Mouse (Mus musculus) layer of hippocampus, adult 8-10 months (tissue): ENCODE data around the gene Stat1. TPM values are rescaled to one million over a fixed set of nuclear protein-coding genes. Genes with fewer than 3 reads are reported as not detected.

Source experiments
- DNase-seq, 2 experiments: peaks; one replicate each; pipeline ENCODE4 v3.0.0; 2022; ENCODE audit warnings: low spot score in 2 of 2
- total RNA-seq, 4 experiments: library from RNA; stranded (reverse); gene quantifications; 2 replicates each; pipeline ENCODE4 v1.2.4; 2022

Stat1 gene
- total RNA-seq, 4 experiments from 2014 or later = 22.8 to 33.8 (median 28.1) TPM

DNA sequence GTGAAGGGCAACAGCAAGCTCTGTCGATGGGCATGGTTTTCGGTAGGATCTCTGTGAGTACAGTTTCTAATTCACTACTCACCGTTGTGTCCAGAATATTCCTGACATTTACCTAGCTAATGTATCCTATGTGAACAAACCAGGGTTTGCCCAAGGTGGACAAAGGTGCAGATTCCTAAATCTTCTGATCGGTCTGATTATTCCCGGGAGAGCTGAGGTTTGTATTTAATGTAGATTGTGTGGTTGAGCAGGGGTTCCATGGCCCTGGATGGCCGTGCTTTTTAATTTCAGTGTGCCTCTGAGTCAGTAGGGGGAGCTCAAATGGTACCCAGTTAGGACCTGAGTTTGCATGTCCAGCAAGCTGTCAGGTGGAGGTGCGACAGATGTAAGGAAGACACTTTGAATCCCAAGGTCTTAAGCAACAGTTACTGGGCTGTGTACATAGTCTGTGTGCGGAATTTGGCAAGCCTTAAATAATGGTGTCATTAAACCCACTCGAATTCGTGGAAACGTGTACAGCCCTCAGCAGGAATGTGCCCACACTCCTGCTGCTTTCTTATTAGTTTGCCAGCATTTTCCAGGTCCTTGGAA is 12.6 kb downstream of the Stat1 start:
- DNase-seq = no peak

DNA sequence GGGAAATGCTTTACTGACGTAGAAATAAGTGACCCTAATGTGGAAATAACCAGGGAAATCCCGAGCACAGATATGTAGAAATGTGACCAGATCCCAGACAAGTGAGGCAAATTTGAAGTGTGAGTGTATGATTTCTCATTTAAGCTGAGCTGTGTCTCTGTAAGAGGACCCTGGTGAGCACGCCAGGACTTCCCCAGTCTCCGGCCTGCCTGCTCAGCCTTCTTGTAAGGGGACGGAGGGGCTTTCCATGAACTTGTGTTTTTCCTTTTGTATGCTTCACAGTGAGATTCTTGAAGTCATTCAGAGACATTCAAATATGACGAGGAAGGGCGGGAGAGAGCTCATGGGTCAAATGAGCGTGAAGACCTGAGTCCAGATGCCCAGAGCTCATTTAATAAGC is 14.0 kb downstream of the Stat1 start:
- no peak for DNase-seq

DNA sequence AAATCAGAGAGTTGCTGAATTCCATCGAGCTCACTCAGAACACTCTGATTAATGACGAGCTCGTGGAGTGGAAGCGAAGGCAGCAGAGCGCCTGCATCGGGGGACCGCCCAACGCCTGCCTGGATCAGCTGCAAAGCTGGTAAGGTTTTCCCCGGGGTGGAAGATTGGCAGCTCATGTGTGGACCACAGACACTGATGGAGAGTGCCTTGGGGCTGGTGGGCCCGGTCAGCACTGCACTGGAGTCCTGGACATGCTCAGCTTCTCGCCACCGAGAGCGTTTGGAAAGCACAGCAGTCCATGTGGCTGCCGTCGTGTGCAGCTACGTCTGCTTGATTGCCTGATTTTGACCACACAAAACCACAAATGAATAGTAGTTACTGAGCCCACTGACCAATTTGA is 18.1 kb downstream of the Stat1 start:
- no peak for DNase-seq

DNA sequence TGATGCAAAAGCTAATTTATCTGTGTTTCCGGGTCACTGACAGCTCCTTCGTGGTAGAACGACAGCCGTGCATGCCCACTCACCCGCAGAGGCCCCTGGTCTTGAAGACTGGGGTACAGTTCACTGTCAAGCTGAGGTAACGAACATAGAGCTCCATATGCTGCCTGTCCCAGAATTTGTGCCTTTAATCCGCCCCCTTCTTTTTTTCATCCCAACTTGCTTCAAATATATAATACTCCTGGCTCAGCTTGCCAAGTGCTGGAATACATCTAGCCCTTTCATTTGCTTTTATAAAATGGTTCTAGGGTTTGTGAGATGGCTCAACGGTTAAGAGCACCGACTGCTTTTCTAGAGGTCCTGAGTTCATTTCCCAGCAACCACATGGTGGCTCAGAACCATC is 21.3 kb downstream of the Stat1 start:
- DNase-seq = no peak

DNA sequence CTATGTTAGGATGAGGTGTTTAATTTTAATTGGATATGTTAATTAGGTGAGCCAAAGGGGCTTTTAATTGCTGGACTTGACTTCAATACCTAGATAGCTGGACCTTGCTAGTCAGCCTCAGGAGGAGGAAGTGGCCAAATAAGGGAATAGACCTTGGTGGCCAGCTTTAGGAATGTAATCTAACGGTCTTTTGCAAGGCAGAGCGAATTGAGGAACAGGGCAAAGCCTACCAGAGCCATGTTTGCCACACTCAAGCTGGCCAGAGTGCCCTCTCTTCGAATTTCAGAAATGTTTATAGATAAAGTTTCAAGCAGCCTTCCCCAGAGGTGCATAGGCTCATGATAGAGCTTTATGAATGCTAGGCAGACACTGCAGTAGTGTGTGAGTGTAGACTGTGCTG is 22.2 kb downstream of the Stat1 start:
- DNase-seq = no peak

DNA sequence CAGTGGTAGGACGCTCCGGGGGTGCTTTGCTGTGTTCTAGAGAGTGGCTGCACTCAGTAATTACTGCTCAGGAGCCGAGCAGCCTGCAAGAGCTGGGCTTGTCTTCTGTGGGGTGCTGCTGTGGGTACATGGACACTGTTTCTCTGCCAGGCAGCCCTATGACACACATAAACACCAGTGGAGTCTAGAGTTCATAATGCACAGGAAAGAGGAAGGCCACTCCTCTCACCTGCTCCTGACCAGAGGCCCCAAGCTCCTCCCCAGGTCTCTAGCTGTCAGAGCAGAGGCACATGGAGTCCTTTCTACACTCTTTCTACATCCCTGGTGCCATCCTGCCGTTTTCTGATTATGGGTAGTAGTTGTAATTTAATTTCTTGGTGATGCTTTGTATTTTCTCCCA is 22.9 kb downstream of the Stat1 start:
- no peak for DNase-seq

DNA sequence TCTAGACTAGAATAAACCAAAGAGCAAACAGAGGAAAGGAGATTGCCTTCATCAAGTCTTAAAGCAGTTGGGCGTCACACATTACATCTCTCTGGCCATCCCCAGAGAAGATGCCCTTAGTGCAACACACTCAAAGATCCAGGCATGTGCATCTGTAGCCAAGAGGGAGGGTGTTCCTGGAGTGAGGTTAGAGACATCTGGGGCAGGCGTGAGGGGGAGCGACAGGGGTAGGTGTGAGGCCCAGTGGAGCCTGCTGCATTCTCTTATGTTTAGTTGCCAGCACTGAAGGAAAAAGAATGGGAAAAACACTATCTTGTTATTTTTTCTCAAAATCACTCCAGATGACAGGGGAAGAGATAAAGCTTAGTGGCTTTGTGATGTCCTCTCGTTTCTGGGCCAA is 24.0 kb downstream of the Stat1 start:
- no peak for DNase-seq

DNA sequence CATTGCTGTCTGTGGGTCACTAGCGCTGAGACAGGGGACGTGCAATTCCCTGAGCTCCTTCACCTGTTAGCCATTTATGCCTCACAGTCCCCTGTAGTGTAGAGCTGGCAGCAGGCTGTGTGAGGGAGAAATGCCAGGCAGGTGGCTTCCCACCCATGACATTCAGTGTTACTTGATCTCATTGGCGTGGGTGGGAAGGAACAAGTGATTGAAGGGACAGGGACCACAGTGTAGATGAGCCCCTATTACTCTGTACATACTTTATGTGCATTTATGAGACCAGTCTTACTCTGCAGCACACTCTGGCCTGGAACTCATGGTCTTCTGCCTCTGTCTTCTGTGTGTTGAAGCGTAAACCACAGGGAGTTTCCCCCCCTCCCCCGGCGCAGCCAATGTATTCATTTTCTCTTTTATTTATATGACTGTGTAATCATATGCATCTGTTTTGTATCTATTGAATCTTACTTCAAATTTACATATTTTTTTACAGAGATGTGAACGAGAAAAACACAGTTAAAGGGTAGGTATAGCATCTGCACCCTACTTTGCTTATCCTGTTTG is 24.4 kb downstream of the Stat1 start:
- DNase-seq = no peak

DNA sequence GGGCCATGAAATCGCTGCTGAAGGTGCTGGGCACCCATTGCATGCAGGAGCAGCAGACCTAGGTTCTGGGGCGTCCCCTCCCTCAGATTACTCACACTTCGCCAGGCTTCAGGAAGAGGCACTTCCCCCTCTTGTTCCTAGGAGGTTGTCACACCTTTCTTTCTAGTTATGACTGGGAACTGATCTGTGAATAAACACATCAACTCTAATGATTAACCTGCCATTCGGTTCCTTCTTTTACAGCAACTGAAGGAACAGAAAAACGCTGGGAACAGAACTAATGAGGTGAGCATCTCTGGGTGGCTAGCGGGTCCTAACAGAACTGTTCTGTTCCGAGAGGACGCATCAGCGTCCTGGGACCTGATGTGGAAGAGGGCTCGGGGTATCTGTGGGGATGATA is 25.7 kb downstream of the Stat1 start:
- DNase-seq = no peak

DNA sequence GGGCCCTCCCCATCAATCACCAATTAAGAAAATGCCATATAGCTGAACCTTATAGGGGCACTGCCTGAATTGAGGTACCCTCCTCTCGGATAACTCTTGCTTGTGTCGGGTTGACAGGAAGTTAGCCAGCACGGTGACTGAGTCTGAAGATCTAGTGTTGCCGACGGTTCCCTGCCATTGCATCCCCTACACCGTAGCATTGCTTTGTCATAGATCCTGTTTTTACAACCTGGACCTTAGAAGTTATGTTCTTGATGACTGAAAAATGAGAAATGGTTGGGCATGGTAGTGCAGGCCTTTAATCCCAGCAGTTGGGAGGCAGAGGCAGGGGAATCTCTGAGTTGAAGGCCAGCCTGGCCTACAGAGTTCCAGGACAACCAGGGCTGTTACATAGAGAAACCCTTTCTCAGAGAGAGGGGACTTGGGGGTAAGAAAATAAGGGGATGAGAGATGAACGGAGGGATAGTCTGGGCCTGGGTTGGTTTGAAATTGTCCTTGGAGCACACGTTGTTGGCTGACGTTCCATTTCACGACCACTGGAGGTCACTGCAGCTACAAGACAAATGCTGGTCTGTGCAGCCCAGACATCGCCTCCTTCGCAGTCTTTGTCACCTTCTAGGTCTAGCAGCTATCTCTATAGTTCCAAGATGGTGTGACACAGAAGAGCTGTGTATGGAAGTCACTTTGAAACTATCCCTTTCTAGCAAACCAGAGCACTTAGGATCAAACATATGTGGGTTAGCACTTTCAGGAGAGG is 27.2 kb downstream of the Stat1 start:
- DNase-seq = no peak

DNA sequence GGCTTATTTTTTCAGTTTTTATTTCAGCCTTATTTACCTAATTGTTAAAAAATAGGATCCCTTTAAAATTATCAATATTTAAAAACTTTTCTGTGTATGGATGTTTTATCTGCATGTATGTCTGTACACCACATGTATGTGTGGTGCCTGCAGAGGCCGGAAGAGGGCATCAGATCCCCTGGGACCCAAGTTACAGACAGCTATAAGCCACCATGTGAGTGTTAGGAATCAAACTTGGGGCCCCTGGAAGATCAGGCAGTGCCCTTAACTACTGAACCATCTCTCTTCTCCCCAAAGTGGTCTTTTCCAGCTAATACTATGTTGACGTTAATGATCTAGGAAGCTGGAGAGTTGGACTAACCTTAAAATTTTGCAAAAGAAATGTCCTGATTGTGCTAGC is 28.2 kb downstream of the Stat1 start:
- DNase-seq = no peak

DNA sequence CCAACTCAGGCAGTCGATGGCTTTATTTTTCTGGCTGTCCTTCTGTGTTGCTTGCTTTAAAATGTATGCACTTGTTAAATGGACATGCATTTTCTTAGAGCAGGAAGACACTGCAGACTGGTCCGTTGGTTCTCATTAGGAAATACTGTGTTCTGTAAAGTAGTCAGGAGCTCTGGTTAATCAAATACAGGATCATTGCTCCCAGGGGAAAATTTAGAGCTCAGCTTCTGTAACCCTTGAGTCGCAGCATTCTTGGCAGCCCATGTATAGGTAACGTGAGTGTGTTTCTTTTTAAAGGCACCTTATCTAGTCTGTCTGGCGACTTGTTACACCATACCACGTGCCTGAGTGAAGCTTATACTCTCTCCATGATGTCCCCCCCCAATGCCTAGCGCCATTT is 28.9 kb downstream of the Stat1 start:
- DNase-seq = no peak

DNA sequence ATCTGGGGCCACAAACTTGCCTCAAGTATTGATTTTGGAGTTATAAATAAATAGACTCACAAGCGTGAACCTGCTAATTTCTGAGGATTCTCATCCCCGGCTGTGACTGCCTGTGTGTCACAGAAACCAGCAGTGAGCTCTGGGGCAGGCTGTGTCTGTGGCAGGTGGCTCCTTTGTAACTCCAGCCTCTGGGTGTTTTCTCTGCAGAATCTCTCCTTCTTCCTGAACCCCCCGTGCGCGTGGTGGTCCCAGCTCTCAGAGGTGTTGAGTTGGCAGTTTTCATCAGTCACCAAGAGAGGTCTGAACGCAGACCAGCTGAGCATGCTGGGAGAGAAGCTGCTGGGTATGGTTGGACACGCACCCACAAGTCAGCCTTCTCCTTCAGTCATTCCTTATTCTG is 29.5 kb downstream of the Stat1 start:
- no peak for DNase-seq

DNA sequence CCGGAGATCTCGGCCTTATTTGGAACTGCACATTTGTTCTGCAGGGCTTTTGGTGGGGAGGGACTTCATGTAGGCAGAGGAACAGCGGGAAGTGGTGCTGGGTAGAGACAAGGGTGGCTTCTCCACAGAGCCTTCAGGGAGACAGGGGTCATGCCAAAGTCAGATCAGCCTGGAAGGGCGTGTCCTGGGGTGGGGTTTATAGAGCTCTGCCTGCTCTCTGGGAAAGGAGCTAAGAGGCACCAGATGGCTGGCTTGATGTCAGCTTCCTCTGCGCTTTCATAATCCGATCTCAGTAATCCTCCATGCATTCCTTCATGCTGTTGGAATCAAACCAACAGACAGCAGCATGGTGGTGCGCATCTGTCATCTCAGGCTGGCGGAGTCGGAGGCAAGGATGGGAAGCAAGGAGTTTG is 30.7 kb downstream of the Stat1 start:
- peak; percentile 77 to 79 for DNase-seq

DNA sequence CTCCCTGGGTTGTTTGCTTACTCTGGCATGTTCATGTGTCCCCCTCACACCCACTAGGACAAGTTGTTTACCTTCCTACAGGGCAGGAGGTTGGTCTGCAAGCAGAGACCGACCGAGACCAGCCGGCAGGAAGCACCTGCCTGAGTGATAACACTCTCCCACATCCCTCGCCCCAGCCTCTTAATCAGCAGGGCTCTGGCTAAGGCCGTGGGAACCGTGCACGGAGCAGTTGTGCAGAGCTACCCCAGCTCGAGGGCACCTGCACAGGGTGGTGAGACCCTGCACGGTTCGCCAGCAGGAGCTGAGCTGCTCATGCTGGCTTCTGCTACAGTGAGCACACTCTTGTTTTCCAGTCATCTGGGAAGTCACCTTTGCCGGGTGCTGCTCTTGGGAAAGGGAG is 31.4 kb downstream of the Stat1 start:
- DNase-seq = no peak

DNA sequence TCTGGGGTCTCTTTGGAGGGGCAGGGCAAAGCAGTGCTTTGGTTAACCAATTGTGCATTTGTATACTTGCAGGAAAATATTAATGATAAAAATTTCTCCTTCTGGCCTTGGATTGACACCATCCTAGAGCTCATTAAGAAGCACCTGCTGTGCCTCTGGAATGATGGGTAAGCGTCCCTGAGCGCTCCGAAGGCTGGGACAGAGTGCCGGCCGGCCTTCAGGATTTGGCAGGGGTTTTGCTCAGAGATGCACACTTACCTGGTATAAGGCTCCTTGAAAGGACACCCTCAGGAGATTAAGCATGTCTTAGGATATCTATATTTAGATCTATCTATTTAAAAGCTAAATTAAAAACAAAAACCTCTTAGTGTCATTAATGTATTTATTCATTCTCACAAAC is 31.9 kb downstream of the Stat1 start:
- no peak for DNase-seq

DNA sequence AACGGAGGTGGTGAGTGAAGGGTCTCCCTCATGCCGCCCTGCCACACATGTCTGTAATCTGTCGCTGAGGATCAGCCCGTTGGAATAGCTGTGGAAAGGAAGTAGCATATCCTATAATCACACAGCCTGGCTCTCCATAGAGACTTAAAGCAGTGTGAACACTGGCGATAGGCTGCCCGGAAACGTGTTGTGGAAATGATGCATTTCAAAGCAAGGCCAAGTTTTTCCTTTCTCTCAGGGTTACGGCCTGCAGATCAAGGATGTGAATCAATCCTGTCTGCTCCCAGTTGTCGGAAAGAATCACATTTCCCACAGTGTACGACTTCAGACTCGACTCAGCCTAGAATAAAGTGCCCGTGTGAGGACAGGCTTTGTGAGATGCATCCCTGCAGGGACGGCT is 33.1 kb downstream of the Stat1 start:
- no peak for DNase-seq

DNA sequence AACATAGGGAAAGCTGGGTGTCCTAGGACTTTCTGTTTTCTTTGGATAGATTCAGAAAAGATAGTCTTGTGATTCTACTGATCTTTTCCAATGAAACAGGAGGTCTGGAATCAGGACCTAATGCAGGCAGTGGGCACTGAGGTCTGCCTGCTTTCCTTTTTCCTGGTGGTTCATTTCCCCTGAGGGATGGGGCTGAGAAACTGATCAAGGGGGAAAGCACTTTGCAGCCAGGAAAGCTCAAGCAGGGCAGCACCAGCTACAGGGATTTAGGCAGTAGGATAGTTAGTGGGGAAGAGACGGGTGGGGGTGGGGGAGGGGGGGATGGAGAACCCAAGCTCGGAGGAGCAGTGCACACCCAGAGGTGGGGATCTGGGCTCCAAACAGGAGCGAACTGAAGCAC is 33.7 kb downstream of the Stat1 start:
- no peak for DNase-seq

DNA sequence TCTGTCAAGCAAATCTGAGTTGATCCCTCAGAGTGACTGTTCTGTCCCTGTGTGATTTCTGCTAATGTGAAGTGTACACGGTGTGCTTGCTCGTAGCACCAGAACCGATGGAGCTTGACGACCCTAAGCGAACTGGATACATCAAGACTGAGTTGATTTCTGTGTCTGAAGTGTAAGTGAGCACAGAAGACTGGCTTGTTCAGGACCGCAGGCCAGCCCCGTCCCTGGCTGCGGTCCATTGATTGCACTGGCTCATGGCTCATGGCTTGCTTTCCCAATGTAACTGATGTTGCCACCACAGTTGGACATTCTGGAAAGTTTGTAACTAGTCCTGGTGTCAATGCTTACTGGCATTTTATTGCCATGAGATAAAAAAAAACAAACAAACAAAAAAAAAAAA is 35.6 kb downstream of the Stat1 start:
- no peak for DNase-seq

DNA sequence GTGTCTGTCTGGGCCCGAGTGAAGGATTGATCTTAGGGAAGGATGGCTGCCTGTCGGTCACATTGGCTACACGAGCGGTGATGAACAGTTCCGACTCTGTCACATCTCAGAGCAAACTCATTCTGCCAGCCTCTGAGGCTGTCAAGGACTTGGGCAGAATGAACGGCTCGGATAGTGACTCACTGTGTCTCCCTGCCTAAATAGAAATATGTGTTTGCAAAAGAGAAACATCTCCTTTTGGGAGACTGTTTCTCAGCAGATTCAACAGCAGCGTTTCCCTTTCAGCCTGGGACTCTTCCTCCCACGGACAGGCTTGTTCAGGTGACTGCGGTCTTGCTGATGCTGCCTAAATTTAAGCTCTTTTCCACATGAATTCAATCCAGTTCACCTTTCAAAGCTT is 37.1 kb downstream of the Stat1 start:
- DNase-seq = no peak

DNA sequence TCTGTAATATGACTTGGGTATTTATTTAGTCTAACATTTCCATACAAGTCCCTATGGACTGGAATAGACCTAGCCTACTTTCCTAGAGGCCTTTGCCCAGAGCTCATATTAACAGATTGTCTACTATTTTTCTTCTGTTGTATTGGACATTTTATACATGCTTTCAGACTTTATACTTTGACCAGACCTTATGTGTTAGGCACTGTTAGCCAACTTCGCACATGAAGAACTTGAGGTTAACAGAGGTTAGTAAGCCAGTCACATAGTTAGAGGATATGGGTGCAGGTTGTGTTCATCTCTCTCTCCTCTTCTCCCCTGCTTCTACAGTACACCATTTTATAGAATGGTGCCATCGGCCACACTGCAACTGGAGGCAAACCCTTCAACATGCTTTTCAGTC is 38.8 kb downstream of the Stat1 start:
- no peak for DNase-seq

DNA sequence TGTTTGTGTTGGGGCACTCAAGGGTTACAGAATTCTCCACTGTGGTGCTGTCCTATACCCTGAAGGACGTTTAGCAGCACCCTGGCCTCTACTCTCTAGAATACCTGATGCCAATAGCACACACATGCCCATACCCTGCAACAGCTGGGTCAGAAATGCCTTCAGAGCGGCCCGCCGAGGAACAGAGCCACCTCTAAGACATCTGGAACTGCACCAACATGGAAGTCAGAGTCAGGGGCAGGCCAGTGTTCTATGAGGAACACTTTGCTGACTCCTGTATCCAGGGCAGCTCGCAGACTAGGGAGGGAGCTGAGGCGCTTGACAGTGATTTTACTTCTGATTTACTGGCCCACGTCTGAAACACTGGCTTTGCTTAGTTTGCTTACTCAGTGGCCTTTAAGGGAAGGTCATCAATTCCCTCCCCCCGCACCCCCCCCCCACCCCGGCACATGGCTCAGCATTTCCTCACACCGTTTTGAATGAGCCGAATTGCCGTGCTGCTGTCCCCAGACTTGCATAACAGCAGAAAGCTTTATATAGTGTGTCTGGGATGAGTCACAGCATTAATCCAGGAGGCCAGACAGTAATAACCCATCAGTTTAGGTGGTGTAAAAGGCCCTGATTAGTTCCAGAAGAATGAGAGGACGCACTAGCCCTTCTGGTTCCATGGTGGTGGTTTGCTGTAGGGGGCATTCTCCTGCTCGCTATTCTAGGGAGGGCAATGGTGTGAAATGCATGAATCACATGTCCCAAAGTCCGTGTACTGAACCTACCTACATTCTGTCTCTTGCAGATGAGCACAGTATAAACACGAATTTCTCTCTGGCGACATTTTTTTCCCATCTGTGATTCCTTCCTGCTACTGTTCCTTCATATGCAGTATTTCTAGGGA is 39.5 kb downstream of the Stat1 start:
- DNase-seq = peak; percentile 49 to 52
